Mouse (Mus musculus) kidney, postnatal 14 days (tissue): ENCODE results near the gene Tmeff1.

Experiments
- DNase-seq: peaks from one replicate; pipeline ENCODE4 v3.0.0; 2022; ENCODE audit warnings: mixed read lengths

Tmeff1 gene

DNA sequence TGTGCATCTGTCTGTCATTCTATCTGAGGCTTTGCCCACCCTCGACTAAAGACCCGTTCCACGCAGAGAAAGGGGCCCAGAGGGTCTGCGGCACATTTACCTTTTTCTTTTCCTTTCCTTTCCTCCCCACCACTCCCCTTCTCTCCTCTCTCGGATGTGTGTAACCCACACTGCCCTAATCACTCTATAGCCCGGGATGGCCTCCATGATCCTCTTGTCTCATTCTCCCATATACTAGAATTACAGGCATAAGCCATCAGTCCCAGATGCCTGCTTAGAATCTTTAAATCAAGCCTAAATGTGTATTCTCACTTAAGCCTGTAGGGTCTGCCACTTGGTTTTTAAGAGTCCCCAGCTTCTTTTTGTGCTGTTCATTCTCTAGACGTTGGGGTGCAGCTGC lies 8.6 kb upstream of the Tmeff1 start:
- no peak for DNase-seq

DNA sequence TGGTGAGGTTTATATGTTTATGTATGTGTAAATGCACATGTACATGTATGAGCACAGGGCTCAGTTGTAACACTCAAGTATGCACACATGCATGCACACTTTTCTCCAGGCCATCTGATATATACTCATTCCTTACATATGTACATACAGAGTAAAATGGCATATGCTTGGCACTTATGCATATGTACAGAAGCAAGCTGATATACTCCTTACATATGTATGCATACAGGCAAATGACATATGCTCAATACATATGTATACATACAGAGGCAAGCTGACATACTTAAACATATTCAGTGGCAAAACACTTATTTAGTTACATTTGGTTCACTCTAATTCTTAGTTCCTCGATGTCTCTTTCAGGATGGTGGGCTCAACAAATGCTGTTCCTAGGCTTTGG lies 7.1 kb upstream of the Tmeff1 start:
- DNase-seq = no peak

DNA sequence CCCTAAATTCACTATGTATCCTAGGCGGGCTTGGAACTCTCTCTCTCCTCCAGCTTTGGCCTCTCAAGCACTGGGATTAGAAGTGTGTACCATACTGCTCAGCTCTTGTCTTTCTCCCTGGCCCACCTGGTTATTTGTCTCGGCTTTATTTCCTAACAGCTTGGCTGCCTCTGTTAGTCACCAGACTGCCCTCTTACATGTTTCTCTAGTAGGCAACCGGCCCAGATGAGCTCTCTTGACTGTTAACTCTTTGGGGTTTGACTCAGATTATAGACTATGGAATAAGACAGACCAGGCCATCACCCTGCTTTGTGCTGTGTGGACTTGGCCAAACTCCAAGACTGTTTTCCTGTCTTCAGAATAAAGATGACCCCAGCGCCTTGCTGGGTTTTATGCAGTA lies 6.6 kb upstream of the Tmeff1 start:
- DNase-seq = no peak

DNA sequence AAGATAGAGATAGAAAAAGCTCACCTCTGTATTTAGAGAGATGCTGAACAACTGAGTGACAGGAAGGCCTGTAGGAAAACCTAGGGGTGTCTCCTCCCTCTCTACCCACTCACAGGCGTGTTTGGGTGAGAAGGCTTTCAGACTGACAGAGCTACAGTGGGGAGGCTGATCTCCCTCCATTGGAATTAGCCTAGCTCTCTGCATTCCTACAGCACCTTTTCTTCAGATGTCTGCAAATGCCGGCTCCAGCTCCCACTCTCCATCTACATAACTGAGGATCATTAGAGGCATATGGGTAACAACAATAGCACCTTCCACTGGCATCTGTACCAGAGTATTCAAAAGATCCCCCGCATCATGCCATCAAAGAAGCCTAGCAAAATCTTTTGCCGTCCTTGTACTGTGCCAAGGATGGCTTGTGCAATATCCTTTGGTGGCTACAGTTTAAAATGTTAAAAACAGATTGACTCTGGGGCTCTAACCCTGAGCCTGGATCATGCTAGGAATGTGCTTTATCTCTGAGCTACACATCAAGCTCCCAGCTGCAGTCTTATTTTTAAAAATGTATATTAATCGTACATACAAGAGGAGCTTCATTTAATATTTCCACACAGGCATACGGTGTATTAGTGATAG lies 5.4 kb upstream of the Tmeff1 start:
- DNase-seq = no peak

DNA sequence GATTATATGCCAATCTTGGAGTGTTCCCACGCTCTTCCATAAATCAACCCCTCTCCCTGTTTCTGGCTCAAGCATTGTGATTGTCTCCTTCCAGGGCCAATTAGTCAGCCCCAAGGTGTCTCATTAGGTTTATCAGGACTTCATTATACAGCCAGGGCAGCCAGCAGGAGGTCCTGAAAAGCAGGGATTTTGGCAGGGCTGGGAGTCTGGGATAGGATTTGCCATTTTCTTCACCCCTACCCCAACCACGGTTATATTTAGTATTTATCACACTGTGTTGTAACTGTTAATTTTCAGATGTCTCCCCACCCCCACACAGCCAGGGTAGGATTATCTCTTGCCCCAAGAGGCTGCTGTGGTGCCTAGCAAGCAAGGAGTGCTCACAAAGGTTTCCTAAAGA lies 3.8 kb upstream of the Tmeff1 start:
- no peak for DNase-seq

DNA sequence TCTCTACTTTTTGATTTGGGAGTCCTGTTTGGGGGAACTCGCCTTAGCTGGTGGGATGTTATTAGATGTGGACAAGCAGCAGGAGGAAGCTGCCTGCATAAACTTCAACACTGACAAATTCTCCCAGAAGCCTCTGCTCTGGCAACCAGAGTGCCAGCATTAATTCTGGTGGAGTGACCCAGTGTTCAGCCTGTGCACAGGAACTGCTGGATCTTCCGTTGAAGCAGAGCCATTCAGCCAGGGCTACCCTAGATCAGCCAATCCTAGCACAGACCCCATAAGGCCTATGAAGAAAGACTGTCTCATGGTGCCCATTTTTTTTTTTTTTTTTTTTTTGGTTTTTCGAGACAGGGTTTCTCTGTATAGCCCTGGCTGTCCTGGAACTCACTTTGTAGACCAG lies 3.0 kb upstream of the Tmeff1 start:
- no peak for DNase-seq

DNA sequence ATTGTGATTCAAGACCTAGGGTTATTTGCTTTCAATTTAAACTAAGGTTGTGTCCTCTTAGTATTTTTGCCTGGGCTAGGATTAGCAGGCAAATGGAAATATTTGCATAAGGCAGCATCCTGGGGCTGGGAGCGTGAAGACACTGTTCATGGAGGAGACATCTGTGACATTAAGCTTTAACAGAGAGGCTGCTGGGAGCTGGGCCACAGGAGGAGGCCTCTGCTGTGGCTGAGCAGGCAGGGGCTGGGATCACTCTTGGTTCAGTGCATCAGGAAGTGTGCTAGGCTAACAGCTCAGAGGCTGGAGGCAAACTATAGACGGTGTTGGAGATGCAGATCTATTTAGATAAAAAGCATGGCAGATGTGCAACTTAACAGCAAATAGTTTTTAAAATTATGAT lies 2.0 kb upstream of the Tmeff1 start:
- DNase-seq = no peak

DNA sequence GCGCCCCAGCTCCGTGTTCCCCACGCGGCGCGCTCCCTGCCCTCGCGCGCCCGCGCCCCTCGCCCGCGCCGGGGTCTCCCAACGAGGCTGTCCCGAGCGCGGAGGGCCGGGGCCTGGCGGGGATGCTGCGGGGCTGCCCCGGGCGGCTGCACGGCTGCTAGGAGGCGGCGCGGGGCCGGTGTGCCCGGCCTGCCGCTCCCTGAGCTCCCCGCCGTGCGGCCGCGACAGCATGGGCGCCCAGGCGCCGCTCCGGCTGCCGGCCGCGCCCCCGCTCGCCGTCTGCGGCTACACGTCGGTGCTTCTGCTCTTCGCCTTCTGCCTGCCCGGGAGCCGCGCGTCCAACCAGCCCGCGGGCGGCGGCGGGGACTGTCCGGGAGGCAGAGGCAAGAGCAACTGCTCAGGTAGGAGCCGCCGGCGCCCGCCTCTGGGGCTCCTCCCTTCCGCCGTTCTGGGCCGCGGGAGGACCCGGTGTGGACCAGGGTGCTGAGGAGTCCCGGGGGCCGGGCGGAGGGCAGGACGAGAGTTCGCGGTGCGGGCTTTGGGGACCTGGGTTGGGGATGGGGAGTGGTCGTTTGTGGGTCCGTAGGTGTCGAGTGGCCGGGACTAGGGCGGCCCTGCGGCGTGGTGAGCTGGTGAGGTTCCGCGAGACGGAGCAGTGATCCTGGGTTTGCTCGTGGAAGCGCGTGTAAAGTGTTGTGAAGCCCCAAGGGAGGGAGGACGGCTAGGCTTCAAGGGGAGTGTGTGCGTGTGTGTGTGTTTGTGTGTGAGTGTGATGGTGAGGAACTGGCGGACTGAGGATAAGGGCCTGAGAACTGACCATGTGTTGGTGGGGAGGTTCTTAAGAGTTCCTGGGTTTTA lies 496 bp downstream of the Tmeff1 start:
- DNase-seq = peak; percentile 55

DNA sequence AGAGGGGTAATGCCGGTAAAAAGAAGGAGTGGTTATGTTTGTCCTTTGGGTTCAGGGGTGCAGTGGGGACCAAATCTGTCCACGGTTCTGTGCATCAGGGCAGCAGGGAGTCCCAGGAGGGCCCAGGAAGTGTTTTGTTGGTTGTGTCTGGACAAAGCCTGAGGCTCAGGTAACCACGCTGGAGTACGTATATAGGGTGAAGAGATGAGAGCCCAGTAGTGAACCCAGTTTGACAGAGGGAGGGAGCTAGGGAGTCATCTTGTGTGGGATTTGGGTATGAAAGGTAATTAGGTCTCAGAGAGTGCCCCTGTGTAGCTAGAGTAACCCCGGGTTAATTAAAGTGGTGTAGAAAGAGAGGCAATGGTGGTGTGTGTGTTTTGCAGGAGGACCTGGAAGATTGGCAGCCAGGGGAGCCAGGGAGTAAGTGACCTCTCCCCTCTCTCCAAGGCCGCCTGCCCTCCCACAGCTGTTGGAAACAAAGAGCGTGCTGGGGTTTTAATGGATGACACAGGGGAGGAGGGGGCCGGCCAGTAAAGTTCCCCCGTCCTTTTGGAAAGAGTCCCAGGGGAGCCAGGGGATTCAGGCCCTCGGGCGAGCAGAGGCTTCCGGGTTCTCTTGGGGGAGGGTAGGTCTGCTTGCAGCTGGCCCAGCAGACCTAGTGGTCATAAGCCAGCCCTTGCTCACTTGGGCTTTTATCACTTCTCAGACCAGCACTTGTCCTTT lies 1.3 kb downstream of the Tmeff1 start:
- DNase-seq = peak; percentile 46

DNA sequence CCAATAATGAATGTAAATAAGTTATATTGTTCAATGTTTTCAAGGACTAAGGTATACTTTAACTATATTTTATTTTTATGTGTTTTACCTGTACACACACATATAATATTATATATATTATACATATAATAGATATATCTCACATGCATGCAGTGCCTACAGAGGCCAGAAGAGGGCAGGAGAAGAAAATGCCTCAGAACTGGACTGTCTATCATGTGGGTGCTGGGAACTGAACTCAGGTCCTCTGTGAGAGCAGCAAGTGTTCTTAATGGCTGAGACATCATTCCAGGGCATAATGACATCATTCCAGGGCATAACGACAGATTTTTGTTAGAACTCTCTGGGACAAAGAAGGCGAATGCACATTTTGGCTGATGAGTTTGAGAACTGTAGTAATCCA lies 2.6 kb downstream of the Tmeff1 start:
- no peak for DNase-seq

DNA sequence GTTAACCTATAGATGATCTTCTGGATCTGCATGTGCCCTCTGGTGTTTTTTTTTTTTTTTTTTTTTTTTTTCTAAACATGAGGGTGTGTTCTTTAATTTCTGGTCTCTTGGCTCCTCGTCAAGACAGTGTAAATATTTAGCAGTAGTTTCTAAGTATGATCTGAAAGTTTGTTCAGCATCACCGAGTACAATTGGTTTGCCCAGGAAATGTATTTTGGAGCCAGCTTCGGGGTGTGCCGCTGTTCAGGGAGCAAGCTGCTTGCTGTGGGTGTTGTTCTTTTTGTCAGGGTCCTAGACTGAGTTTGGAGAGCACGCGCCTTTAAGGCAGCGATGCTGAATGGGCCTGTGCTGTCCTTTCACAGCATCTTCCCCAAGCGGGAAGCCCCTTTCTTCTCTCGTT lies 3.6 kb downstream of the Tmeff1 start:
- DNase-seq = no peak

DNA sequence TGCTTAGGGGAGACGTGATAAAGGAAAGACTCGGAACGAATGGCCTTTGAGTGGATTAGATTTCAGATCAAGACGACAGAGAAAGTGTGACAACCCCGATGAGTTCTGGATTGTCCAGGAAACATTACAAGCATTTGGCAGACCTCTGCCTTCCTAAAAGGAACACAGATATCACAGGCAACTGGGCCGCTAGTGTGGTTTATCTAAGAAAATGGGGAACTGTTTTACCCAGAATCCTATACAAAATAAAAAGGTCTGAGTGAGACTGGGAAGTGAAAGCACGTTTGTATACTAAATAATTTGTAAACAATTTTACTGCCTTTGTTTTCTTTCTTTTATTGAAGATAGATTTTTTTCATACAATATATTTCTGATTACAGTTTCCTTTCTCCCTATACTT lies 5.9 kb downstream of the Tmeff1 start:
- DNase-seq = no peak

DNA sequence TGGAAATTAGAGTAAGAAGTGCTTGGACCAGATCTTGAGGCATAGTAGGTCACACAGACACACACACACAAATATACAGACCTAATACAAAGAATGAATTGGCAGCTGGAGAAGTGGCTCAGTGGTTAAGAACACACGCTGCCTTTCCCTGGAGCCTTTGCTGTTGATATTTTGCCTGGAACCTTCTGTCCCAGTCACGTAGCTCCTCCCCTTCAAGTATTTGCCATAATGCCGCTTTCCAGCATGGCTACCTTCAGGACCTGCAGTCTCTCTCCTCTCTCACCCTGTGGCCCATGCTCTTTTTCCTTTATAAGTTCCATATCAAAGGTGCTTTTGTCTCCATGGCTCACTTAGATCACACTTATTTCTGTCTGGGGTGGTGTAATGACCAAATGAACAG lies 6.4 kb downstream of the Tmeff1 start:
- no peak for DNase-seq

DNA sequence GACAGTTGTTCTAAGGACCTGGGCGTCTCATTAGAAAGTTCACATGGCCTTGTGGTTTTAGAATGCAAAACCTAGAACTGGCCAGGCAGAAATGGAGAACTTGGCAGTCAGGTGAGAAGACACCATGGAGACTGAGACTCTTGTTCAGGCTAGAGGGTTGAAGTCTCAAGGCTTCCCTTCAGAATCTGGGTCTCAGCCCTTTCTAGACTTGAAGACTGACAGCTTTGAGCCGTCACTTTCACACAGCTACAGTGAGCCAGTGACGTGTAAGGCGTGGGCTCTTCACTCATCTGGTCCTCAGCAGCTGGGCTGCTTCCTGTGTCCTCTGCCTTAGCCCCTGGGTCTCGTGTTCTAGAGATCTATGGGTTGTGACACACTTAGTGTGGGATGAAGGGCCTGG lies 7.4 kb downstream of the Tmeff1 start:
- DNase-seq = no peak

DNA sequence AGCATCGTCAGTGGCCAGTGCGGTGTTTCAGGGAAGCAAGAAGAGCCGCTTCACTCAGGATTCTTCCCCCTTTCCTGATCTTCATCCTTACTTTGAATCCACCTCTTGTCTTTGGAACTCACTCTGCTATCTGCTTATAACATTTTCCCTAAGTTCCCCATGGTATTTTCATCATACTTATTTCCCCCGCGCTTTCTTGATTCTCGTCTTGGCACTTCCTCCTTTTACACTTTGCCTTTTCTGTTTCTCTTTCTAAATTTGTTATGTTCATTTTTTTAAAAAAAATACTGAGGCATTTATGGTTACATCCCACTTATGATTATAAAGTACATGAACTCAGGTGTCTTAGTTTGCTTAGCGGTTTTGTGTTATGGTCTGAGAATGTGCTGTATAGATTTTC lies 7.9 kb downstream of the Tmeff1 start:
- DNase-seq = no peak

DNA sequence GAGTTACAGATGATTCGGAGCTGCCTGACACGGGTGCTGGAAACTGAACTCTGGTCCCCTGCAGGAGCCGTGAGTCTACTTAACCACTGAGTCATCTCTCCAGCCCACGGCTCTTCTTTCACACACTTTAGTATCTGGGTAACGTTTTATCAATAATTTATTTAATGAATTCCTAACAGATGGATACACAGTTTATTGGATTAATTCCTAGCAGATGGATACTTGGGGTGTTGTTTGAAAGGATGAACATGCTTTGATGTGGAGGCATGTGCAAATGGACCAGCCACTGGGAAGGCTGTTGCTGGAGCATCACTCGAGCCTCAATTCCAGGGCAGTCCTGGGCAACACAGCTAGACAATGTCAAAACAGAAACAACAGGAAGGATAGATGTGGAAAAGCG lies 11.1 kb downstream of the Tmeff1 start:
- DNase-seq = no peak

DNA sequence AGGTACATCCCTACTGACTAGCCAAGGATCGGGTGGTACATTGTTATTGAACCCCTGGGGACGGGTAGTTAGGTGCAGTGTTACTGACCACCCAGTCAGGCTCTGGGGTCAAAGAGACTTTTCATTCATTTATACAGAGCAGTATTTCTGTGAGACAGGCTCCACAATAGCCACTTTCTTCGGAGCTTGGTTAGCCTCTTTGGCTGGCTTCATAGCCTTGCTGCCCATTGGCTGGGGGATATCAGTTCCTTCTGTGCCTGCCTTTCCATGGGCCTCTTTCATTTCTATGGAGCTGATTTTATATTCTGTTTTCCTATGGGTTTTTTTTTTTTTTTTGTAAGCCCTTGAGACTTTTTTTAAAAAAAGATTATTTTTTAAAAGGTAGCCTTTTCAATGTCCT lies 20.7 kb downstream of the Tmeff1 start:
- DNase-seq = no peak

DNA sequence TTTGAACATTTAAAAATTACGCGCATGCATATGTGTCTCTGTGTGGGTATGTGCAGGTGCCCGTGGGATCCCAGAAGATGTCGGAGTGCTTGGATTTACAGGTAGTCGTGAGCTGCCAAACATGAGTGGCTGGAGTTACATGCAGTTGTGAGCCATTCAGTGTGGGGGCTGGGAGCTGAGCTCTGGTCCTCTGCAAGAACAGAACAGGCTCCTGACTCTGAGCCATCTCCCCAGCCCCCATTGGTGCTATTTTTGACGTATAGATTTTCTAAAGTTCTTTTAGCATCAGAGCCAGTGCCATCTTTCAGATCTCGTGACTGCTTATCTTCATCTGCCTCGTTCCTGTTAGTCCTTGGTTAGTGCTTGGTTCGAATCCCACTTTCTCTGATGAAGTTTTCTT lies 24.5 kb downstream of the Tmeff1 start:
- DNase-seq = no peak

DNA sequence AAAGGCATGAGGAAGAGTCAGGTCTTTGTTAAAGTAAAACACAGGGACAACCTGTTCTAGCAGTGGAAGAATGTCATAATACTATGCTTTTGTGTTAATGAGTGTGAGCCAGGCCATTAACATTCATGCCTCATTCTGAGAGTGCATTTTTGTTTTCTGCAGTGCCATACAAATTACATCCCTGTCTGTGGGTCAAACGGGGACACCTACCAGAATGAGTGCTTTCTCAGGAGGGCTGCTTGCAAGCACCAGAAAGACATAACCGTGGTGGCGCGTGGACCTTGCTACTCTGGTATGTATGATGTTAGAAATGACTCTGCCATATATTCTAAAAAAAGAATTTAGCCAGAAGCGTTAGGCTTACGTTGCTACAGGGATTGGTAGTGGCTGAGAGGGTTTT lies 25.3 kb downstream of the Tmeff1 start:
- no peak for DNase-seq

DNA sequence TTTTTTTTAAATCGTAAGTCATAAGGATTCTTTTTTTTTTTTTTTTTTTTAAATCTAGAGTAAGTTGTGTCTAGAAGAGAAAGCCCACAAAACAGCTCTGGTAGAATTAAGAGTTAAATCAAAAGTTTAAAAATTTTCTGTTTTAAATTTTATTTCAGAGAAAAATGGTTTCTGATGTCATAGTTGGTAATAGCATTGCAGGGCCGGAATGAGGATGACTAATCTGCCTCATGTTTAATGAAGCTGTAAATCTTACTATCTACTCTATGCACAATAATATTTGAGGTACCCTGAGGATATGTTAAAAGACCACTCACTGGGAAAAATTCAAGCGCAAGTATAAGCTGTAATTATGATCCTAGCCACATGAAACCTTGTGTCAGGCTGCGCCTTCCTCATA lies 30.5 kb downstream of the Tmeff1 start:
- no peak for DNase-seq

DNA sequence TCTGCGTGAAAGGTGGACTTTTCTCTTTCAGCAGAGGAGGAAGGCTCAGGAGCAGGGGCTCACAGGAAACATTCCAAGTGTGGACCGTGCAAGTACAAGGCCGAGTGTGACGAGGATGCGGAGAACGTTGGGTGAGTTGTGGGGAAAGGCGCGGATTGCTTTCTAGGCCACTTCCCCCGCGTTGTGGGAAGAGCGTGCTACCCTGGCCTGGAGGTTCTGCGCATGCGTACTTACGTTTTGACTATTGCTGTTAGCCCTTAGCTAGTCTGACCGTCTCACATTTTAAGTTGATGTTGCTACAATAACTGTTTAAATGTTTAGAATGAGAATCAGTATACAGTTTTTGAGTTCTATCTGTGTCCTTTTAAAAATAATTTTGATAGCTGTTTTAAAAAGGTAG lies 32.2 kb downstream of the Tmeff1 start:
- no peak for DNase-seq

DNA sequence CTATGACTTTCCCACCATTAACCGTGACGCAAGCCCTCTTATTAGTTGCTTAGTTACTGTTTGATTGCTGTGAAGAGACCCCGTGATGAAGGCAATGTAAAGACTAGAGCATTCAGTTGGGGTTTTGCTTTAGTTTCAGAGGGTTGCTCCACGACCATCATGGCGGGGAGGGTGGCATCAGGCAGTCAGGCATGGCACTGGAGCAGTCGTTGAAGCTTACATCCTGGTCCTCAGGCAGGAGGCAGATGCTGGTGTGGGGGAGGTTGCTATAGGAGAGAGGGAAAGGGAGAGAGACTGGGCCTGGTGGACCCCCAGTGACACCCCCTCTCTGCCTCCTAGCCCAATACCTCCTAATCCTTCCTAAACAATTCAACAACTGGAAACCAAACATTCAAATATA lies 35.1 kb downstream of the Tmeff1 start:
- DNase-seq = no peak

DNA sequence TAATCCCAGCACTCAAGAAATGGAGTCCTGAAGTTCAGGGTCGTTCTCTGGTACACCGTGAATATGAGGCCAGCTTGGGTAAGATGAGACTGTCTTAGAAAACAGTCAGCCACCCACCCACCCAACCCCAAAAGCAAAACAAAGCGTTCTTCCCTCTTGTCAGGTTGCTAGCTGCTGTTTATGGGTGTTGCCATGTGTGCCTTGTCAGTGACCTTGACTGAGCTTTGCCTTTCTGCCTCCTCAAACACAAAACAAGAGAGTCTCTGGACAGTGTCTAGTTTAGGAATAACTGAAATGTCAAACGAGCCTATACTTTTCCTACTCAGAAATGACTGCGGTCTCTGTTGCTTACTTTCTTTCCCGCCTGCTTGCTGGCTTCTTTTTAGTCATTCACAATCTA lies 37.3 kb downstream of the Tmeff1 start:
- no peak for DNase-seq

DNA sequence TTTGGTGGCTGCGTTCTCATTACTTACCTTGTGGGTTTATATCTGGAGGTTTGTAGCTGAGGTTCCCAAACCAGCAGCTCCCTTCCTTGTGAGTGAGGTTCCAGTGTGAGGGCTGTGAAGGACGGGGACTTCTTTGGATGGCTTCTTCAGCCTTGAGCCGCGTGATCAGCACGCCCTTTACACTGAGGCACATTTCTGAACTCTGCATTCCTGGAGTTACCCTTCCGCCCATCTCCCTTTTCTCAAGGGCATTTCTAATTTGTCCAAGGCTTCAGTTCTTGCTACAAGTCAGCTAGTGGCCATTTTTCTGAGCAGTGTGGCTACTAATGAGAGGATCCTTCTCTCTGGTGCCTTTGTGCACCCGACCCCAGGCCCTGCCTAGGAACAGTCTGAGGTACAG lies 38.0 kb downstream of the Tmeff1 start:
- DNase-seq = no peak
